Mouse (Mus musculus): ENCODE measurements around the gene Map1b. TPM values are rescaled to one million over a fixed set of nuclear protein-coding genes. Genes with fewer than 3 reads are reported as not detected.
A peak's percentile ranks its signal among the peaks of the same experiment; 100 is the strongest.

The Map1b gene
- polyA plus RNA-seq, 1 experiment from 2014 or later, result 665 TPM

GRCm38 (mm10) chr13:99472028-99472427, 44.3 kb downstream of the Map1b start:
- peak overlapping the region; percentile 57; the same call in 1 of the 2 replicates for H3K27ac ChIP-seq (replicated peaks)
- H3K36me3 ChIP-seq, result peaks cover 49% of the 10 kb centered on the region
- H3K9me3 ChIP-seq (replicated peaks), result no peaks in the 10 kb centered on the region
- H3K27me3 ChIP-seq (ENCODE audit: low read depth, poor library complexity, severe bottlenecking), result no peaks in the 10 kb centered on the region
- H3K4me3 ChIP-seq, result no peak overlapping the region
- peaks cover 92% of the 10 kb centered on the region for H3K4me1 ChIP-seq
- WGBS, result 95% methylated on average over 9 of the region's 9 CpGs
- no peak for DNase-seq (ENCODE audit: low spot score)

- peak; percentile 30 for DNase-seq (ENCODE audit: low spot score)
- 56% methylated on average over 7 of the region's 7 CpGs for WGBS
- Histone ChIP-seq H3K27me3 (ENCODE audit: low read depth, poor library complexity, severe bottlenecking) (no peaks in the 10 kb centered on the region), H3K36me3 (peaks cover 49% of the 10 kb centered on the region), H3K9me3 (replicated peaks) (no peaks in the 10 kb centered on the region), H3K4me1 (peaks cover 88% of the 10 kb centered on the region), H3K4me3 (no peak overlapping the region), H3K27ac (replicated peaks) (peak overlapping the region; percentile 64)
These were observed 46.3 kb downstream of the Map1b start for GRCm38 (mm10) chr13:99470084-99470483.

- WGBS, result 78% methylated on average over 2 of the region's 2 CpGs
- H3K36me3 ChIP-seq, result peaks cover 53% of the 10 kb centered on the region
- no peaks in the 10 kb centered on the region for H3K9me3 ChIP-seq (replicated peaks)
- DNase-seq (ENCODE audit: low spot score), result no peak
- no peak overlapping the region for H3K4me3 ChIP-seq
- H3K27ac ChIP-seq (replicated peaks), result peak overlapping the region; percentile 71
- peaks cover 83% of the 10 kb centered on the region for H3K4me1 ChIP-seq
- no peaks in the 10 kb centered on the region for H3K27me3 ChIP-seq (ENCODE audit: low read depth, poor library complexity, severe bottlenecking)
These were observed 48.1 kb downstream of the Map1b start for GRCm38 (mm10) chr13:99468267-99468666.

- Histone ChIP-seq H3K4me1 (peaks cover 73% of the 10 kb centered on the region), H3K9me3 (replicated peaks) (no peaks in the 10 kb centered on the region), H3K36me3 (peaks cover 55% of the 10 kb centered on the region), H3K27me3 (ENCODE audit: low read depth, poor library complexity, severe bottlenecking) (no peaks in the 10 kb centered on the region), H3K27ac (replicated peaks) (peak overlapping the region; percentile 71), H3K4me3 (no peak overlapping the region)
- DNase-seq (ENCODE audit: low spot score), result peak; percentile 34
- WGBS, result 43% methylated on average over 6 of the region's 6 CpGs
These were observed 49.5 kb downstream of the Map1b start for GRCm38 (mm10) chr13:99466811-99467315.

- no peaks in the 10 kb centered on the region for H3K9me3 ChIP-seq (replicated peaks)
- peak overlapping the region; percentile 71 for H3K27ac ChIP-seq (replicated peaks)
- no peak for DNase-seq (ENCODE audit: low spot score)
- 47% methylated on average over 2 of the region's 2 CpGs for WGBS
- H3K4me3 ChIP-seq, result no peak overlapping the region
- peaks cover 56% of the 10 kb centered on the region for H3K36me3 ChIP-seq
- H3K4me1 ChIP-seq, result peaks cover 67% of the 10 kb centered on the region
- H3K27me3 ChIP-seq (ENCODE audit: low read depth, poor library complexity, severe bottlenecking), result no peaks in the 10 kb centered on the region
These were observed 50.3 kb downstream of the Map1b start for GRCm38 (mm10) chr13:99466064-99466463.

- H3K4me3 ChIP-seq, result no peak overlapping the region
- H3K4me1 ChIP-seq, result peaks cover 52% of the 10 kb centered on the region
- WGBS, result 87% methylated on average over 4 of the region's 4 CpGs
- no peaks in the 10 kb centered on the region for H3K9me3 ChIP-seq (replicated peaks)
- H3K27me3 ChIP-seq (ENCODE audit: low read depth, poor library complexity, severe bottlenecking), result no peaks in the 10 kb centered on the region
- no peak for DNase-seq (ENCODE audit: low spot score)
- H3K27ac ChIP-seq (replicated peaks), result no peak overlapping the region; the same call in 1 of the 2 replicates
- peaks cover 60% of the 10 kb centered on the region for H3K36me3 ChIP-seq
These were observed 51.8 kb downstream of the Map1b start for GRCm38 (mm10) chr13:99464551-99464950.

GRCm38 (mm10) chr13:99461886-99462285, 54.5 kb downstream of the Map1b start:
- 94% methylated on average over 4 of the region's 4 CpGs for WGBS
- peaks cover 70% of the 10 kb centered on the region for H3K36me3 ChIP-seq

GRCm38 (mm10) chr13:99459612-99460011, 56.7 kb downstream of the Map1b start:
- Histone ChIP-seq H3K27me3 (ENCODE audit: low read depth, poor library complexity, severe bottlenecking) (no peaks in the 10 kb centered on the region), H3K4me3 (no peak overlapping the region), H3K9me3 (replicated peaks) (no peaks in the 10 kb centered on the region), H3K27ac (replicated peaks) (no peak overlapping the region), H3K4me1 (peaks cover 36% of the 10 kb centered on the region), H3K36me3 (peaks cover 73% of the 10 kb centered on the region)
- DNase-seq (ENCODE audit: low spot score), result no peak
- 96% methylated on average over 4 of the region's 4 CpGs for WGBS

More at GRCm38 (mm10) chr13:99461886-99462285, 54.5 kb downstream of the Map1b start:
- DNase-seq (ENCODE audit: low spot score), result no peak
- no peak overlapping the region for H3K27ac ChIP-seq (replicated peaks)
- no peaks in the 10 kb centered on the region for H3K9me3 ChIP-seq (replicated peaks)
- H3K27me3 ChIP-seq (ENCODE audit: low read depth, poor library complexity, severe bottlenecking), result no peaks in the 10 kb centered on the region
- peaks cover 28% of the 10 kb centered on the region for H3K4me1 ChIP-seq
- no peak overlapping the region for H3K4me3 ChIP-seq

GRCm38 (mm10) chr13:99458658-99459386, 57.5 kb downstream of the Map1b start:
- H3K27me3 ChIP-seq (ENCODE audit: low read depth, poor library complexity, severe bottlenecking), result no peaks in the 10 kb centered on the region
- peaks cover 28% of the 10 kb centered on the region for H3K4me1 ChIP-seq
- H3K27ac ChIP-seq (replicated peaks), result peak overlapping the region; percentile 7; the same call in 1 of the 2 replicates
- no peak for DNase-seq (ENCODE audit: low spot score)
- 91% methylated on average over 12 of the region's 12 CpGs for WGBS
- H3K4me3 ChIP-seq, result no peak overlapping the region
- no peaks in the 10 kb centered on the region for H3K9me3 ChIP-seq (replicated peaks)
- peaks cover 68% of the 10 kb centered on the region for H3K36me3 ChIP-seq

GRCm38 (mm10) chr13:99454977-99455376, 61.4 kb downstream of the Map1b start:
- peaks cover 45% of the 10 kb centered on the region for H3K4me1 ChIP-seq
- DNase-seq (ENCODE audit: low spot score), result no peak
- 90% methylated on average over 7 of the region's 7 CpGs for WGBS
- H3K36me3 ChIP-seq, result peaks cover 63% of the 10 kb centered on the region
- H3K4me3 ChIP-seq, result no peak overlapping the region
- H3K27me3 ChIP-seq (ENCODE audit: low read depth, poor library complexity, severe bottlenecking), result no peaks in the 10 kb centered on the region
- H3K27ac ChIP-seq (replicated peaks), result peak overlapping the region; percentile 24
- H3K9me3 ChIP-seq (replicated peaks), result no peaks in the 10 kb centered on the region

- DNase-seq (ENCODE audit: low spot score), result no peak
- Histone ChIP-seq H3K4me3 (no peak overlapping the region), H3K9me3 (replicated peaks) (no peaks in the 10 kb centered on the region), H3K36me3 (peaks cover 53% of the 10 kb centered on the region), H3K4me1 (peaks cover 70% of the 10 kb centered on the region), H3K27me3 (ENCODE audit: low read depth, poor library complexity, severe bottlenecking) (no peaks in the 10 kb centered on the region), H3K27ac (replicated peaks) (no peak overlapping the region)
- WGBS, result 87% methylated on average over 3 of the region's 3 CpGs
These were observed 63.9 kb downstream of the Map1b start for GRCm38 (mm10) chr13:99452444-99452843.

GRCm38 (mm10) chr13:99451276-99451675, 65.1 kb downstream of the Map1b start:
- Histone ChIP-seq H3K27ac (replicated peaks) (0 out of 2 replicates have a peak overlapping the region, but pooled peaks have one; percentile 9), H3K36me3 (peaks cover 45% of the 10 kb centered on the region), H3K27me3 (ENCODE audit: low read depth, poor library complexity, severe bottlenecking) (no peaks in the 10 kb centered on the region), H3K4me1 (peaks cover 73% of the 10 kb centered on the region), H3K4me3 (no peak overlapping the region), H3K9me3 (replicated peaks) (no peaks in the 10 kb centered on the region)
- 88% methylated on average over 5 of the region's 5 CpGs for WGBS
- no peak for DNase-seq (ENCODE audit: low spot score)

GRCm38 (mm10) chr13:99450766-99451165, 65.6 kb downstream of the Map1b start:
- Histone ChIP-seq H3K27me3 (ENCODE audit: low read depth, poor library complexity, severe bottlenecking) (no peaks in the 10 kb centered on the region), H3K9me3 (replicated peaks) (no peaks in the 10 kb centered on the region), H3K4me3 (no peak overlapping the region), H3K27ac (replicated peaks) (peak overlapping the region; percentile 92), H3K36me3 (peaks cover 43% of the 10 kb centered on the region), H3K4me1 (peaks cover 73% of the 10 kb centered on the region)
- 89% methylated on average over 7 of the region's 7 CpGs for WGBS
- no peak for DNase-seq (ENCODE audit: low spot score)

Measured in midbrain, embryonic 10.5 days (tissue).